ENCODE assay signal across 8 mouse cellular contexts in genomic region chr6:147091136-147092120, GRCm38 (mm10). TPM values are rescaled to one million over a fixed set of nuclear protein-coding genes. Genes with fewer than 3 reads are reported as not detected.
DNase-seq lines count a peak whose midpoint lies in the region; ATAC-seq and TF ChIP-seq lines count a peak whose summit lies in the region.

Gene Klhl42 (plus strand): TSS chr6:147091379.

- peak within 1 kb of the TSS; percentile 95 for H3K4me2 ChIP-seq in forebrain, postnatal 0 days (ENCODE audit: low read depth)

- peak within 1 kb of the TSS; percentile 88 for H3K9ac ChIP-seq in forebrain, postnatal 0 days

- DNase-seq in ES-CJ7 (ENCODE audit: low read depth, low spot score) = peak; percentile 61
- peak; percentile 81 for DNase-seq in forebrain, postnatal 0 days
- DNase-seq in heart, postnatal 36 days = peak; percentile 82 to 89
- peak; percentile 45 to 69 for DNase-seq in layer of hippocampus, adult 2 months (ENCODE audit: low spot score in 2 of 2)
- peak; percentile 81 for DNase-seq in lung, adult 2 months
- DNase-seq in testis, postnatal 14 days (ENCODE audit: low spot score) = peak; percentile 53

- peak; percentile 87 for TF ChIP-seq POLR2A in lung, adult 2 months (IDR thresholded peaks at IDR 0.05; ENCODE audit: borderline replicate concordance, extremely low read depth, low read depth, low read length)

- intact Hi-C loops in heart, postnatal 36 days (cut with DNase I) = loop anchor here (2.0 kb wide), 1 partner anchor 83 kb away; no protein-coding TSS in a partner anchor

- ATAC-seq in cerebellum, adult (ENCODE audit: insufficient number of reproducible peaks, low FRiP score, low TSS enrichment) = peak; percentile 91
- ATAC-seq in forebrain, postnatal 0 days = peak; percentile 89
- ATAC-seq in neutrophil, adult 5-6 weeks (ENCODE audit: extremely low read depth, insufficient number of reproducible peaks, low FRiP score, poor library complexity, severe bottlenecking) = peak; percentile 62

- H3K4me3 ChIP-seq in forebrain, postnatal 0 days (ENCODE audit: low read depth, low read length) = peak within 1 kb of the TSS; percentile 69
- peak within 1 kb of the TSS; percentile 94 for H3K4me3 ChIP-seq in layer of hippocampus, adult 2 months
- H3K4me3 ChIP-seq in lung, adult 2 months (replicated peaks; ENCODE audit: extremely low read depth, low read depth, low read length) = peak within 1 kb of the TSS; percentile 95

- peak within 1 kb of the TSS; percentile 86 for H3K27ac ChIP-seq in forebrain, postnatal 0 days (ENCODE audit: low read depth, low read length)
- peak within 1 kb of the TSS; percentile 97 for H3K27ac ChIP-seq in layer of hippocampus, adult 2 months

- H3K9me3 ChIP-seq in forebrain, postnatal 0 days (ENCODE audit: low read length) = no peaks in the 10 kb centered on the region

- H3K36me3 ChIP-seq in forebrain, postnatal 0 days (ENCODE audit: insufficient read depth) = peaks cover 2% of the 10 kb centered on the region; the same call in 1 of the 2 replicates

- WGBS in forebrain, postnatal 0 days = 3% methylated on average over 98 of the region's 99 CpGs
- WGBS in lung, adult 2 months = under 1% methylated on average over 99 of the region's 99 CpGs

- peaks cover 15% of the 10 kb centered on the region; the same call in 1 of the 2 replicates for H3K4me1 ChIP-seq in forebrain, postnatal 0 days (ENCODE audit: insufficient read depth)
- H3K4me1 ChIP-seq in lung, adult 2 months (ENCODE audit: control insufficient read depth, insufficient read depth, low read length) = peaks cover 12% of the 10 kb centered on the region

- no peaks in the 10 kb centered on the region for H3K27me3 ChIP-seq in forebrain, postnatal 0 days (ENCODE audit: insufficient read depth, low read length)

- no peak for TF ChIP-seq CTCF in forebrain, postnatal 0 days (IDR thresholded peaks at IDR 0.05; ENCODE audit: low read depth)
- TF ChIP-seq CTCF in layer of hippocampus, adult 2 months (conservative IDR thresholded peaks at IDR 0.05) = no peak
- no peak for TF ChIP-seq CTCF in lung, adult 2 months (IDR thresholded peaks at IDR 0.05; ENCODE audit: insufficient read depth, low read length)

RNA-seq across cellular contexts. Expression of gene Klhl42, which starts in this region (rescaled TPM):
- 23.9 and 27.8 TPM in 2 replicates for total RNA-seq in forebrain, postnatal 0 days (2014; rRNA removed)
- polyA plus RNA-seq in forebrain, postnatal 0 days (2015; fragmentation: Nextera tagmentation; extraction: Ambion mirVana) = 4.7 and 6.0 TPM in 2 replicates
- total RNA-seq in heart, postnatal 36 days (2021) = 1 to 10 TPM; 5.7 to 6.9 TPM
- total RNA-seq in layer of hippocampus, adult 2 months (2021) = 10 to 100 TPM; 17.3 to 19.8 TPM
- polyA plus RNA-seq in lung, adult 2 months (2012; rRNA removed) = 11.5 and 12.0 TPM in 2 replicates
- total RNA-seq in neutrophil, adult 5-6 weeks (2017) = 14.9 and 18.0 TPM in 2 replicates

Comparison
In these comparisons a context has a peak if more than half of its experiments do, and no peak if none do; other contexts are left out.
1. Peak in every context shown above with its lines: DNase-seq, ATAC-seq, H3K4me3 ChIP-seq and H3K27ac ChIP-seq.